Mouse (Mus musculus): ENCODE data around the gene Pigk. TPM values are rescaled to one million over a fixed set of nuclear protein-coding genes. Genes with fewer than 3 reads are reported as not detected.
A peak's percentile ranks its signal among the peaks of the same experiment; 100 is the strongest.

The Pigk gene
- polyA plus RNA-seq, 1 experiment from 2014 or later, result 44.3 TPM

- no peak for ATAC-seq (ENCODE audit: insufficient number of reproducible peaks, insufficient read depth, low FRiP score, low read depth)
- Histone ChIP-seq H3K4me2 (ENCODE audit: low read length) (no peak overlapping the region), H3K4me3 (ENCODE audit: control insufficient read depth in 1 of 2, insufficient read depth in 1 of 2, low read depth in 1 of 2, low read length in 2 of 2) (no peak overlapping the region), H3K27ac (replicated peaks in 1 of 2; ENCODE audit: control insufficient read depth in 1 of 2, insufficient read depth in 1 of 2, low read depth in 2 of 2, low read length in 2 of 2) (no peak overlapping the region), H3K27me3 (ENCODE audit: control insufficient read depth, insufficient read depth, low read length) (no peaks in the 10 kb centered on the region), H3K9ac (ENCODE audit: low read length) (no peak overlapping the region), H3K4me1 (ENCODE audit: control insufficient read depth in 2 of 2, insufficient read depth in 2 of 2, low read length in 2 of 2) (peaks cover 20 to 38% of the 10 kb centered on the region in 2 experiments), H3K9me3 (ENCODE audit: control insufficient read depth, low read length) (no peaks in the 10 kb centered on the region), H3K36me3 (ENCODE audit: control insufficient read depth, insufficient read depth, low read length) (no peaks in the 10 kb centered on the region)
- WGBS, result 29% methylated on average over 7 of the region's 7 CpGs
Measured at GRCm38 (mm10) chr3:152761116-152761515, 47.2 kb downstream of the Pigk start.

- no peak for ATAC-seq (ENCODE audit: insufficient number of reproducible peaks, insufficient read depth, low FRiP score, low read depth)
Measured at GRCm38 (mm10) chr3:152761661-152762060, 47.8 kb downstream of the Pigk start.

GRCm38 (mm10) chr3:152762302-152762701, 48.4 kb downstream of the Pigk start:
- Histone ChIP-seq H3K27me3 (ENCODE audit: control insufficient read depth, insufficient read depth, low read length) (no peaks in the 10 kb centered on the region), H3K27ac (replicated peaks in 1 of 2; ENCODE audit: control insufficient read depth in 1 of 2, insufficient read depth in 1 of 2, low read depth in 2 of 2, low read length in 2 of 2) (no peak overlapping the region), H3K4me2 (ENCODE audit: low read length) (no peak overlapping the region), H3K9ac (ENCODE audit: low read length) (no peak overlapping the region), H3K4me3 (ENCODE audit: control insufficient read depth in 1 of 2, insufficient read depth in 1 of 2, low read depth in 1 of 2, low read length in 2 of 2) (no peak overlapping the region), H3K36me3 (ENCODE audit: control insufficient read depth, insufficient read depth, low read length) (0 out of 2 replicates have a peak, but pooled peaks cover 4% of the 10 kb centered on the region), H3K4me1 (ENCODE audit: control insufficient read depth in 2 of 2, insufficient read depth in 2 of 2, low read length in 2 of 2) (peaks cover 18 to 32% of the 10 kb centered on the region in 2 experiments), H3K9me3 (ENCODE audit: control insufficient read depth, low read length) (no peaks in the 10 kb centered on the region)
- WGBS, result 90% methylated on average over 8 of the region's 8 CpGs
- ATAC-seq (ENCODE audit: insufficient number of reproducible peaks, insufficient read depth, low FRiP score, low read depth), result no peak

More at GRCm38 (mm10) chr3:152761661-152762060, 47.8 kb downstream of the Pigk start:
- H3K4me3 ChIP-seq (ENCODE audit: control insufficient read depth in 1 of 2, insufficient read depth in 1 of 2, low read depth in 1 of 2, low read length in 2 of 2), result no peak overlapping the region
- WGBS, result 87% methylated on average over 8 of the region's 8 CpGs
- no peaks in the 10 kb centered on the region for H3K27me3 ChIP-seq (ENCODE audit: control insufficient read depth, insufficient read depth, low read length)
- H3K36me3 ChIP-seq (ENCODE audit: control insufficient read depth, insufficient read depth, low read length), result 0 out of 2 replicates have a peak, but pooled peaks cover 1% of the 10 kb centered on the region
- no peak overlapping the region for H3K27ac ChIP-seq (replicated peaks in 1 of 2; ENCODE audit: control insufficient read depth in 1 of 2, insufficient read depth in 1 of 2, low read depth in 2 of 2, low read length in 2 of 2)
- no peak overlapping the region for H3K9ac ChIP-seq (ENCODE audit: low read length)
- H3K4me2 ChIP-seq (ENCODE audit: low read length), result no peak overlapping the region
- peaks cover 20 to 34% of the 10 kb centered on the region in 2 experiments for H3K4me1 ChIP-seq (ENCODE audit: control insufficient read depth in 2 of 2, insufficient read depth in 2 of 2, low read length in 2 of 2)
- H3K9me3 ChIP-seq (ENCODE audit: control insufficient read depth, low read length), result no peaks in the 10 kb centered on the region

- H3K36me3 ChIP-seq (ENCODE audit: control insufficient read depth, insufficient read depth, low read length), result peaks cover 8% of the 10 kb centered on the region; the same call in 1 of the 2 replicates
- peak overlapping the region; percentile 65 for H3K9ac ChIP-seq (ENCODE audit: low read length)
- H3K27ac ChIP-seq (replicated peaks in 1 of 2; ENCODE audit: control insufficient read depth in 1 of 2, insufficient read depth in 1 of 2, low read depth in 2 of 2, low read length in 2 of 2), result peak overlapping the region; percentile 72 to 78
- WGBS, result 18% methylated on average over 26 of the region's 26 CpGs
- ATAC-seq (ENCODE audit: insufficient number of reproducible peaks, insufficient read depth, low FRiP score, low read depth), result peak; percentile 46
- no peaks in the 10 kb centered on the region for H3K9me3 ChIP-seq (ENCODE audit: control insufficient read depth, low read length)
- peaks cover 15 to 24% of the 10 kb centered on the region in 2 experiments for H3K4me1 ChIP-seq (ENCODE audit: control insufficient read depth in 2 of 2, insufficient read depth in 2 of 2, low read length in 2 of 2)
- H3K4me3 ChIP-seq (ENCODE audit: control insufficient read depth in 1 of 2, insufficient read depth in 1 of 2, low read depth in 1 of 2, low read length in 2 of 2), result peak overlapping the region; percentile 43 to 55
- peak overlapping the region; percentile 69 for H3K4me2 ChIP-seq (ENCODE audit: low read length)
- no peaks in the 10 kb centered on the region for H3K27me3 ChIP-seq (ENCODE audit: control insufficient read depth, insufficient read depth, low read length)
Measured at GRCm38 (mm10) chr3:152763139-152763882, 49.4 kb downstream of the Pigk start.

- H3K4me1 ChIP-seq (ENCODE audit: control insufficient read depth in 2 of 2, insufficient read depth in 2 of 2, low read length in 2 of 2), result peaks cover 11 to 16% of the 10 kb centered on the region in 2 experiments
- H3K27ac ChIP-seq (replicated peaks in 1 of 2; ENCODE audit: control insufficient read depth in 1 of 2, insufficient read depth in 1 of 2, low read depth in 2 of 2, low read length in 2 of 2), result peak overlapping the region; percentile 61 to 66
- H3K27me3 ChIP-seq (ENCODE audit: control insufficient read depth, insufficient read depth, low read length), result no peaks in the 10 kb centered on the region
- H3K4me2 ChIP-seq (ENCODE audit: low read length), result peak overlapping the region; percentile 4; the same call in 1 of the 2 replicates
- no peaks in the 10 kb centered on the region for H3K9me3 ChIP-seq (ENCODE audit: control insufficient read depth, low read length)
- no peak for ATAC-seq (ENCODE audit: insufficient number of reproducible peaks, insufficient read depth, low FRiP score, low read depth)
- no peak overlapping the region for H3K4me3 ChIP-seq (ENCODE audit: control insufficient read depth in 1 of 2, insufficient read depth in 1 of 2, low read depth in 1 of 2, low read length in 2 of 2)
- 42% methylated on average over 8 of the region's 8 CpGs for WGBS
- no peak overlapping the region for H3K9ac ChIP-seq (ENCODE audit: low read length)
- H3K36me3 ChIP-seq (ENCODE audit: control insufficient read depth, insufficient read depth, low read length), result peaks cover 14% of the 10 kb centered on the region
Measured at GRCm38 (mm10) chr3:152764516-152765312, 50.8 kb downstream of the Pigk start.

GRCm38 (mm10) chr3:152767485-152767884, 53.6 kb downstream of the Pigk start:
- Histone ChIP-seq H3K4me1 (ENCODE audit: control insufficient read depth in 2 of 2, insufficient read depth in 2 of 2, low read length in 2 of 2) (peaks cover 11 to 16% of the 10 kb centered on the region in 2 experiments), H3K9me3 (ENCODE audit: control insufficient read depth, low read length) (no peaks in the 10 kb centered on the region), H3K4me3 (ENCODE audit: control insufficient read depth in 1 of 2, insufficient read depth in 1 of 2, low read depth in 1 of 2, low read length in 2 of 2) (no peak overlapping the region), H3K27me3 (ENCODE audit: control insufficient read depth, insufficient read depth, low read length) (no peaks in the 10 kb centered on the region), H3K9ac (ENCODE audit: low read length) (no peak overlapping the region), H3K4me2 (ENCODE audit: low read length) (no peak overlapping the region), H3K36me3 (ENCODE audit: control insufficient read depth, insufficient read depth, low read length) (peaks cover 17% of the 10 kb centered on the region), H3K27ac (replicated peaks in 1 of 2; ENCODE audit: control insufficient read depth in 1 of 2, insufficient read depth in 1 of 2, low read depth in 2 of 2, low read length in 2 of 2) (no peak overlapping the region)
- no peak for ATAC-seq (ENCODE audit: insufficient number of reproducible peaks, insufficient read depth, low FRiP score, low read depth)
- 55% methylated on average over 11 of the region's 11 CpGs for WGBS

- peaks cover 23% of the 10 kb centered on the region for H3K36me3 ChIP-seq (ENCODE audit: control insufficient read depth, insufficient read depth, low read length)
- peaks cover 1 to 3% of the 10 kb centered on the region in 2 experiments; a peak in 2 of 4 replicates for H3K4me1 ChIP-seq (ENCODE audit: control insufficient read depth in 2 of 2, insufficient read depth in 2 of 2, low read length in 2 of 2)
- H3K4me3 ChIP-seq (ENCODE audit: control insufficient read depth in 1 of 2, insufficient read depth in 1 of 2, low read depth in 1 of 2, low read length in 2 of 2), result no peak overlapping the region
- no peak overlapping the region for H3K27ac ChIP-seq (replicated peaks in 1 of 2; ENCODE audit: control insufficient read depth in 1 of 2, insufficient read depth in 1 of 2, low read depth in 2 of 2, low read length in 2 of 2)
- H3K4me2 ChIP-seq (ENCODE audit: low read length), result no peak overlapping the region
- 74% methylated on average over 6 of the region's 6 CpGs for WGBS
- no peaks in the 10 kb centered on the region for H3K27me3 ChIP-seq (ENCODE audit: control insufficient read depth, insufficient read depth, low read length)
- H3K9me3 ChIP-seq (ENCODE audit: control insufficient read depth, low read length), result no peaks in the 10 kb centered on the region
- no peak for ATAC-seq (ENCODE audit: insufficient number of reproducible peaks, insufficient read depth, low FRiP score, low read depth)
- no peak overlapping the region for H3K9ac ChIP-seq (ENCODE audit: low read length)
Measured at GRCm38 (mm10) chr3:152770056-152770455, 56.2 kb downstream of the Pigk start.
